Mouse (Mus musculus) neural tube, embryonic 12.5 days (tissue): Measurements from ENCODE around the gene Anpep. TPM values are rescaled to one million over a fixed set of nuclear protein-coding genes. Genes with fewer than 3 reads are reported as not detected.
"Not testable (repeated sequence)": the region's sequence is repeated elsewhere in the genome, so short reads cannot be mapped to it uniquely, and the experiment has no call there.

Experiments used
- ATAC-seq: fragments of 200-750 bp; cut with Nextera tagmentation; 2 replicates; pipeline ENCODE4 v1.8.0; 2017; ENCODE audit warnings: low read depth, mild to moderate bottlenecking, moderate TSS enrichment, moderate library complexity; ENCODE audit not compliant: low FRiP score
- H3K27ac ChIP-seq: fragments of 300-500 bp; sonication (generic); 2 replicates; pipeline ENCODE4 v1.5.1; 2016
- H3K27me3 ChIP-seq: fragments of 300-500 bp; sonication (generic); replicated peaks from 2 replicates; pipeline ENCODE4 v1.6.1; 2016; ENCODE audit warnings: mild to moderate bottlenecking
- H3K36me3 ChIP-seq: fragments of 300-500 bp; sonication (generic); 2 replicates; pipeline ENCODE4 v1.6.1; 2016; ENCODE audit warnings: mild to moderate bottlenecking
- H3K4me1 ChIP-seq: fragments of 300-500 bp; sonication (generic); 2 replicates; pipeline ENCODE4 v1.6.1; 2016
- H3K4me2 ChIP-seq: fragments of 300-500 bp; sonication (generic); replicated peaks from 2 replicates; pipeline ENCODE4 v1.6.1; 2016; ENCODE audit warnings: mild to moderate bottlenecking
- H3K4me3 ChIP-seq: fragments of 300-500 bp; sonication (generic); 2 replicates; pipeline ENCODE4 v1.5.1; 2016
- H3K9ac ChIP-seq: fragments of 300-500 bp; sonication (generic); 2 replicates; pipeline ENCODE4 v1.6.1; 2016; ENCODE audit warnings: mild to moderate bottlenecking
- H3K9me3 ChIP-seq: fragments of 300-500 bp; sonication (generic); 2 replicates; pipeline ENCODE4 v1.6.1; 2016; ENCODE audit warnings: mild to moderate bottlenecking
- WGBS: fragments of 180-500 bp; shearing (Covaris S2); methylation state at CpG from one replicate; pipeline ENCODE4 v1.1.7; 2016; 5-methylcytosine and 5-hydroxymethylcytosine counted together
- polyA plus RNA-seq: library from polyadenylated mRNA; unstranded; fragments of >200 nt; fragmentation: Nextera tagmentation; extraction: Ambion mirVana; gene quantifications from 2 replicates; pipeline ENCODE4 v1.2.1, GENCODE M21; 2016

Anpep gene
- polyA plus RNA-seq, 1 experiment from 2014 or later: 6.7 TPM

- Histone ChIP-seq H3K36me3 (no peaks in the 10 kb centered on the region), H3K9me3 (no peaks in the 10 kb centered on the region), H3K27ac (no peak overlapping the region), H3K27me3 (peaks cover 10% of the 10 kb centered on the region), H3K9ac (no peak overlapping the region), H3K4me3 (no peak overlapping the region), H3K4me2 (no peak overlapping the region), H3K4me1 (no peaks in the 10 kb centered on the region)
- 3% methylated on average over 8 of the region's 8 CpGs for WGBS
- no peak for ATAC-seq
Observed at GRCm38 (mm10) chr7:79799048-79799447, 61.8 kb downstream of the Anpep start.

DNA sequence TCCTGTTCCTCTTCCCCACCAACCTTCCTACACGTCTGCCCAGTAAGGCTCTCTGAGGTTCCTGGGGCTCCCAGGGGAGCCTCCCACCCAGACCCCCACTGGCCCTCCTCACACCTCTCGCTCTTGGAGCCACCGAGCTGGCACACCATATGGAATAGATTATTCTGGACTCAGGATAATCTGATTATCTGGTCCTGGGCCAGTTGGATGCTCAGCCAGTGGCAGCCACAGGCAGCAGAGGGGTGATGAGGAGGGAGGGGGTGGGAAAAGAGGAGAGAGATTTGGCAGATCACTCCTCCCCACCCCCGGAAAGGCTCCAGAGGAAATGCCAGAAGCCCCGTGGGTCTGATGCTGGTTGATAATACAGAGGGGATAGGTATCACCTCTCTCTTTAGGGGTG, 62.3 kb downstream of the Anpep start:
- no peak overlapping the region for H3K9ac ChIP-seq
- no peaks in the 10 kb centered on the region for H3K9me3 ChIP-seq
- H3K27me3 ChIP-seq: peaks cover 14% of the 10 kb centered on the region
- no peaks in the 10 kb centered on the region for H3K4me1 ChIP-seq
- H3K27ac ChIP-seq: no peak overlapping the region
- ATAC-seq: no peak
- no peak overlapping the region for H3K4me3 ChIP-seq
- no peak overlapping the region for H3K4me2 ChIP-seq
- H3K36me3 ChIP-seq: no peaks in the 10 kb centered on the region
- WGBS: 36% methylated on average over 5 of the region's 5 CpGs

- H3K9me3 ChIP-seq: no peaks in the 10 kb centered on the region
- peak within 1 kb of the TSS; percentile 42 for H3K4me3 ChIP-seq
- H3K27me3 ChIP-seq: peaks cover 42% of the 10 kb centered on the region
- H3K36me3 ChIP-seq: no peaks in the 10 kb centered on the region
- H3K9ac ChIP-seq: peak within 1 kb of the TSS; percentile 52
- ATAC-seq: no peak
- WGBS: 69% methylated on average over 6 of the region's 6 CpGs
- H3K4me1 ChIP-seq: peaks cover 13% of the 10 kb centered on the region
- H3K27ac ChIP-seq: no peak within 1 kb of the TSS
- H3K4me2 ChIP-seq: peak within 1 kb of the TSS; percentile 78
Observed at GRCm38 (mm10) chr7:79793688-79794087, 67.2 kb downstream of the Anpep start, which contains the start of gene Mesp1. TSS of gene Mesp1 (minus strand) at chr7:79793788.

GRCm38 (mm10) chr7:79792635-79793421, 68.0 kb downstream of the Anpep start:
- Histone ChIP-seq H3K9ac (peak overlapping the region; percentile 52), H3K27me3 (peaks cover 42% of the 10 kb centered on the region), H3K36me3 (no peaks in the 10 kb centered on the region), H3K9me3 (no peaks in the 10 kb centered on the region), H3K4me1 (peaks cover 13% of the 10 kb centered on the region), H3K4me3 (peak overlapping the region; percentile 42), H3K27ac (no peak overlapping the region), H3K4me2 (peak overlapping the region; percentile 78)
- peak; percentile 63; the same call in 1 of the 2 replicates for ATAC-seq
- 1% methylated on average over 80 of the region's 80 CpGs for WGBS

DNA sequence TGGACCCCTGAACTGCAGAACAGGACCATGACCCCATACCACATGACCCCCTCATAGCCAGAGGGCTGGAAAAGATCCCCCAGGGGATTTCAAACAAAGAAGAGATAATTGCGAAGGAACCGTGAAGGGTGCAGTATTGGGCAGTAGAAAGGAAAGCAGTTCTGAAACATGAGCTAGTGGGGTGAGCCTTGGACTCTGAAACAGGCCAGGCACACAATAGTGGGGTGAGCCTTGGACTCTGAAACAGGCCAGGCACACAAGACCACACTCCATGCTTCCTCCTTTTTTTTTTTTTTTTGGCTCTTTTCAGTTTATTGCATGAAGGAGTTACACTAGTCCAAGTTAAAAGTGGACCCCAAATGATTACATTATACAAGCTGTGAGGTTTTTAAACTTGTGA, 71.0 kb downstream of the Anpep start:
- H3K4me2 ChIP-seq, H3K4me3 ChIP-seq, H3K27ac ChIP-seq, H3K9ac ChIP-seq, H3K36me3 ChIP-seq, H3K9me3 ChIP-seq, ATAC-seq: not testable (repeated sequence)
- Histone ChIP-seq H3K4me1 (peaks cover 13% of the 10 kb centered on the region), H3K27me3 (peaks cover 39% of the 10 kb centered on the region)
- WGBS: 6% methylated on average over 2 of the region's 2 CpGs

GRCm38 (mm10) chr7:79786295-79786694, 74.6 kb downstream of the Anpep start:
- ATAC-seq: peak; percentile 17; the same call in 1 of the 2 replicates
- Histone ChIP-seq H3K36me3 (no peaks in the 10 kb centered on the region), H3K4me3 (no peak overlapping the region), H3K27me3 (peaks cover 5% of the 10 kb centered on the region), H3K9me3 (no peaks in the 10 kb centered on the region), H3K9ac (no peak overlapping the region), H3K4me1 (no peaks in the 10 kb centered on the region), H3K4me2 (no peak overlapping the region), H3K27ac (no peak overlapping the region)
- 24% methylated on average over 6 of the region's 6 CpGs for WGBS

DNA sequence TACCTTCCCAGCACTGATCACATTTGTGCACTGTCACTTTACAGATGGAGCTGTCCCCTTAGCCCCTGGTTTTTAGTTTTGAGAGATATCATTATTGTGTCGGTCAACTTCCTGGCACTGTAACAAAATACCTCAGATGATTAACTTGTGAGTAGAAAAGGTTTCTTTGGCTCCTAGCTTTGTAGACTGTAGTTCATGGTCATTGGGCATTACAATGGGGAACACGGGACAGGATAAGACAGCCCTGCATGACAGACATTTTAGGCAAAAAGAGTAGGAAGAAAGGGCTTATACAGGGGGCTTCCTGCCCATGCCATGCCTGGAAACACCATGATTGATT, 78.4 kb downstream of the Anpep start:
- 84% methylated on average over 2 of the region's 2 CpGs for WGBS
- Histone ChIP-seq H3K4me2 (no peak overlapping the region), H3K9ac (no peak overlapping the region), H3K27ac (no peak overlapping the region), H3K9me3 (no peaks in the 10 kb centered on the region), H3K4me1 (no peaks in the 10 kb centered on the region), H3K27me3 (no peaks in the 10 kb centered on the region), H3K36me3 (no peaks in the 10 kb centered on the region), H3K4me3 (no peak overlapping the region)
- ATAC-seq: no peak

DNA sequence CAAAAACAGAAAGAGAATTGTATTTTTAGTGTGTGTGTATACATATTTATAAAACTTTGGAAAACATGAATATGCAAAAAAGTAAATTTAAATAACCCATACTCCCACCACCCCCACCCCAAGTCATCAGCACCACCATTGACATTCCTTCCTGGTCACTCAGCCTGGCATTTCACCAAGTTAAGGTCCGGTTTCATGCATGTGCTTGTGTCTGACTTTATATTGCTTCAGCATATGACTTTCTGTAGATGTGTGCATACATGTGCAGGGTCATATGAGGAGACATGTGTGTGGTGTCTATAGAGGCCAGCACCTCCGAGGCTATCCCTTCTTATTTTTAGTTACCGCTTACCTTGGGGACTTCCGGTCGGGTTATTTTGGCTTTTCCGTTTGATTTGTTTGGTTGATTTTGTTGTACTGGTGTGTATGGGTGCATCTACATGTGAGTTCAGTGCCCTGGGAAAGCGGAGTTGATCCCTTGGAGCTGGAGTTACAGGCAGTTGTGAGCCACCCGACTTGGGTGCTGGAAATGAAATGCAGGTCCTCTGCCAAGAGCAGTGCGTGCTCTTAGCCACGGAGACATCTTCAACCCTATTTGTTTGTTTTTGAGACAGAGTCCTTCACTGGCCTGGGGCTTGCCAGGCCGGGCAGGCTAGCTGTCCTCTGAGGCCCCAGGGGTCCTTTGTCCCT, 78.9 kb downstream of the Anpep start:
- Histone ChIP-seq H3K27me3 (no peaks in the 10 kb centered on the region), H3K9ac (no peak overlapping the region), H3K4me3 (no peak overlapping the region), H3K4me1 (no peaks in the 10 kb centered on the region), H3K36me3 (no peaks in the 10 kb centered on the region), H3K27ac (no peak overlapping the region), H3K9me3 (no peaks in the 10 kb centered on the region), H3K4me2 (no peak overlapping the region)
- WGBS: 84% methylated on average over 11 of the region's 11 CpGs
- no peak for ATAC-seq

GRCm38 (mm10) chr7:79780647-79781626, 79.9 kb downstream of the Anpep start:
- Histone ChIP-seq H3K36me3 (no peaks in the 10 kb centered on the region), H3K4me3 (no peak overlapping the region)

More at GRCm38 (mm10) chr7:79780647-79781626, 79.9 kb downstream of the Anpep start:
- no peak; the same call in 1 of the 2 replicates for ATAC-seq
- no peaks in the 10 kb centered on the region for H3K4me1 ChIP-seq
- H3K27me3 ChIP-seq: no peaks in the 10 kb centered on the region
- H3K4me2 ChIP-seq: peak overlapping the region; percentile 48
- H3K9ac ChIP-seq: 0 out of 2 replicates have a peak overlapping the region, but pooled peaks have one; percentile 30
- H3K27ac ChIP-seq: no peak overlapping the region
- no peaks in the 10 kb centered on the region for H3K9me3 ChIP-seq
- WGBS: 32% methylated on average over 16 of the region's 16 CpGs
